Mouse (Mus musculus) CH12.LX (cell line): Measurements from ENCODE around the gene Syt12. TPM values are rescaled to one million over a fixed set of nuclear protein-coding genes. Genes with fewer than 3 reads are reported as not detected.

Experiments used
- DNase-seq: peaks from one replicate; pipeline ENCODE4 v3.0.0-alpha.2; 2013; ENCODE audit errors: extremely low read depth
- H3K27ac ChIP-seq: 2 replicates; pipeline ENCODE4 v1.5.1; 2012; ENCODE audit warnings: low read depth, mild to moderate bottlenecking, control low read depth, moderate library complexity; ENCODE audit not compliant: insufficient read depth
- H3K27me3 ChIP-seq: replicated peaks from 2 replicates; pipeline ENCODE3; 2012; ENCODE audit warnings: inconsistent platforms
- H3K36me3 ChIP-seq, 2 experiments: replicated peaks in 1 of 2; 2 replicates each; pipeline versions ENCODE3 to v1.6.1; 2012; ENCODE audit warnings: inconsistent platforms in 1 of 2, low read length in 1 of 2, mild to moderate bottlenecking in 1 of 2, mixed read lengths in 1 of 2, moderate library complexity in 1 of 2; ENCODE audit not compliant: control insufficient read depth in 1 of 2, insufficient read depth in 1 of 2
- H3K4me1 ChIP-seq, 2 experiments: 2 replicates each; pipeline ENCODE4 v1.6.1; 2012; ENCODE audit warnings: inconsistent platforms in 1 of 2, moderate library complexity in 1 of 2; ENCODE audit not compliant: insufficient read depth in 2 of 2, control insufficient read depth in 1 of 2
- H3K4me2 ChIP-seq: 2 replicates; pipeline ENCODE4 v1.6.1; 2012; ENCODE audit warnings: low read depth, mild to moderate bottlenecking, control low read depth; ENCODE audit not compliant: poor library complexity, insufficient read depth, severe bottlenecking
- H3K4me3 ChIP-seq, 3 experiments: fragments of 150-350 bp in 1 of 3; sonication (generic) in 1 of 3; replicated peaks in 1 of 3; 2 replicates each; pipeline versions ENCODE3 to v1.5.1; 2011 to 2012; ENCODE audit warnings: low read depth in 2 of 3, low read length in 2 of 3, mild to moderate bottlenecking in 2 of 3, moderate library complexity in 2 of 3, control low read depth in 1 of 3, improper control_type of control experiment in 1 of 3, inconsistent platforms in 1 of 3, mixed read lengths in 1 of 3; ENCODE audit not compliant: poor library complexity in 1 of 3
- H3K79me2 ChIP-seq: replicated peaks from 2 replicates; pipeline ENCODE4 v1.6.1; 2012; ENCODE audit warnings: mild to moderate bottlenecking, moderate library complexity; ENCODE audit not compliant: control insufficient read depth, poor library complexity, insufficient read depth, severe bottlenecking; ENCODE audit errors: extremely low read depth
- H3K9ac ChIP-seq: 2 replicates; pipeline ENCODE4 v1.6.1; 2012; ENCODE audit warnings: low read depth, mild to moderate bottlenecking, control low read depth, moderate library complexity; ENCODE audit not compliant: insufficient read depth
- H3K9me3 ChIP-seq: replicated peaks from 2 replicates; pipeline ENCODE3; 2012; ENCODE audit warnings: low read length, inconsistent platforms, mixed read lengths
- BHLHE40 ChIP-seq: IDR thresholded peaks from 2 replicates; pipeline ENCODE4 v1.6.1; 2011; ENCODE audit warnings: mild to moderate bottlenecking, low read depth, low read length, improper control_type of control experiment
- CHD1 ChIP-seq: IDR thresholded peaks from 2 replicates; pipeline ENCODE4 v1.6.1; 2012; ENCODE audit warnings: low read depth, low read length, improper control_type of control experiment, inconsistent platforms
- CTCF ChIP-seq, 2 experiments: IDR thresholded peaks in 1 of 2; conservative IDR thresholded peaks in 1 of 2; 2 replicates each; pipeline ENCODE4 v1.5.1; 2011 to 2012; ENCODE audit warnings: low read depth in 2 of 2, low read length in 2 of 2, improper control_type of control experiment in 1 of 2, inconsistent platforms in 1 of 2, mild to moderate bottlenecking in 1 of 2, moderate library complexity in 1 of 2
- E2F4 ChIP-seq: IDR thresholded peaks from 2 replicates; pipeline ENCODE4 v1.6.1; 2011; ENCODE audit warnings: low read depth, low read length, improper control_type of control experiment; ENCODE audit not compliant: insufficient replicate concordance
- ELF1 ChIP-seq: IDR thresholded peaks from 2 replicates; pipeline ENCODE4 v1.6.1; 2014; ENCODE audit warnings: low read depth, mild to moderate bottlenecking, inconsistent platforms, low read length, improper control_type of control experiment
- GABPA ChIP-seq: IDR thresholded peaks from 2 replicates; pipeline ENCODE4 v1.6.1; 2012; ENCODE audit warnings: low read depth, low read length, improper control_type of control experiment, inconsistent platforms; ENCODE audit not compliant: insufficient replicate concordance
- HCFC1 ChIP-seq: IDR thresholded peaks from 2 replicates; pipeline ENCODE4 v1.6.1; 2012; ENCODE audit warnings: low read depth, mild to moderate bottlenecking, inconsistent platforms, low read length, improper control_type of control experiment
- IRF4 ChIP-seq: IDR thresholded peaks from 2 replicates; pipeline ENCODE4 v1.6.1; 2014; ENCODE audit warnings: low read depth, mild to moderate bottlenecking, inconsistent platforms, low read length, improper control_type of control experiment
- JUN ChIP-seq: IDR thresholded peaks from 2 replicates; pipeline ENCODE4 v1.6.1; 2011; ENCODE audit warnings: low read depth, mild to moderate bottlenecking, low read length, improper control_type of control experiment, moderate library complexity; ENCODE audit not compliant: insufficient read depth
- JUND ChIP-seq: conservative IDR thresholded peaks from 2 replicates; pipeline ENCODE4 v1.6.1; 2011; ENCODE audit warnings: low read depth, low read length, improper control_type of control experiment
- MAFK ChIP-seq: IDR thresholded peaks from 2 replicates; pipeline ENCODE4 v1.6.1; 2011; ENCODE audit warnings: low read length, improper control_type of control experiment; ENCODE audit not compliant: insufficient replicate concordance
- MAX ChIP-seq: IDR thresholded peaks from 2 replicates; pipeline ENCODE4 v1.6.1; 2011; ENCODE audit warnings: low read length, improper control_type of control experiment
- MXI1 ChIP-seq: IDR thresholded peaks from 2 replicates; pipeline ENCODE4 v1.6.1; 2011; ENCODE audit warnings: mild to moderate bottlenecking, low read depth, low read length, improper control_type of control experiment
- MYC ChIP-seq: IDR thresholded peaks from 2 replicates; pipeline ENCODE4 v1.6.1; 2011; ENCODE audit warnings: low read depth, mild to moderate bottlenecking, improper control_type of control experiment, low read length
- NELFE ChIP-seq: IDR thresholded peaks from 2 replicates; pipeline ENCODE4 v1.6.1; 2011; ENCODE audit warnings: low read depth, low read length, improper control_type of control experiment
- PAX5 ChIP-seq: IDR thresholded peaks from 2 replicates; pipeline ENCODE4 v1.6.1; 2012; ENCODE audit warnings: low read length, inconsistent platforms, mixed read lengths
- POLR2A ChIP-seq: IDR thresholded peaks from 2 replicates; pipeline ENCODE4 v1.6.1; 2011; ENCODE audit warnings: low read depth, mild to moderate bottlenecking, improper control_type of control experiment, low read length
- POLR2AphosphoS2 ChIP-seq: IDR thresholded peaks from 2 replicates; pipeline ENCODE4 v1.6.1; 2011; ENCODE audit warnings: low read depth, low read length, improper control_type of control experiment
- RAD21 ChIP-seq: IDR thresholded peaks from 2 replicates; pipeline ENCODE4 v1.6.1; 2011; ENCODE audit warnings: low read depth, mild to moderate bottlenecking, low read length, improper control_type of control experiment, moderate library complexity
- RCOR1 ChIP-seq: conservative IDR thresholded peaks from 2 replicates; pipeline ENCODE4 v1.6.1; 2012; ENCODE audit warnings: low read depth, mild to moderate bottlenecking, inconsistent platforms, low read length, improper control_type of control experiment
- SIN3A ChIP-seq: IDR thresholded peaks from 2 replicates; pipeline ENCODE4 v1.6.1; 2012; ENCODE audit warnings: low read length, improper control_type of control experiment, inconsistent platforms
- SMC3 ChIP-seq: IDR thresholded peaks from 2 replicates; pipeline ENCODE4 v1.6.1; 2011; ENCODE audit warnings: low read depth, low read length, improper control_type of control experiment
- TCF12 ChIP-seq: IDR thresholded peaks from 2 replicates; pipeline ENCODE4 v1.6.1; 2014; ENCODE audit warnings: low read depth, mild to moderate bottlenecking, inconsistent platforms, low read length, improper control_type of control experiment
- UBTF ChIP-seq: IDR thresholded peaks from 2 replicates; pipeline ENCODE4 v1.6.1; 2012; ENCODE audit warnings: low read depth, mild to moderate bottlenecking, inconsistent platforms, low read length, improper control_type of control experiment, moderate library complexity
- USF1 ChIP-seq: IDR thresholded peaks from 2 replicates; pipeline ENCODE4 v1.6.1; 2014; ENCODE audit warnings: low read depth, mild to moderate bottlenecking, inconsistent platforms, low read length, improper control_type of control experiment
- USF2 ChIP-seq: conservative IDR thresholded peaks from 2 replicates; pipeline ENCODE4 v1.6.1; 2011; ENCODE audit warnings: low read depth, low read length, improper control_type of control experiment
- ZC3H11A ChIP-seq: IDR thresholded peaks from 2 replicates; pipeline ENCODE4 v1.6.1; 2012; ENCODE audit warnings: low read depth, mild to moderate bottlenecking, inconsistent platforms, low read length, improper control_type of control experiment
- ZMIZ1 ChIP-seq: IDR thresholded peaks from 2 replicates; pipeline ENCODE4 v1.6.1; 2012; ENCODE audit warnings: low read depth, mild to moderate bottlenecking, inconsistent platforms, low read length, improper control_type of control experiment
- ZNF384 ChIP-seq: IDR thresholded peaks from 2 replicates; pipeline ENCODE4 v1.6.1; 2012; ENCODE audit warnings: low read depth, low read length, improper control_type of control experiment, inconsistent platforms
- dilution Hi-C: fragments of 300-500 bp; cut with MboI; formaldehyde crosslinking; loops from 2 replicates; pipeline ENCODE4 v1.14.3; 2020; ENCODE audit warnings: low sequenced_read_pairs; ENCODE audit not compliant: extremely low pct_unique_long_range_greater_than_20kb, extremely low pct_ligation_motif_present
- in situ Hi-C: fragments of 300-500 bp; cut with MboI; formaldehyde crosslinking; loops from 3 replicates; pipeline ENCODE4 v1.14.3; 2019; ENCODE audit warnings: low sequenced_read_pairs, low pct_ligation_motif_present, low pct_unique_long_range_greater_than_20kb, mixed read lengths
- polyA plus RNA-seq: library from polyadenylated mRNA; unstranded; fragments of >175 nt; gene quantifications from 2 replicates; pipeline ENCODE4 v1.2.1, GENCODE M21; 2012; ENCODE audit warnings: low read depth; ENCODE audit not compliant: insufficient read length
- total RNA-seq, 2 experiments: library from RNA; depleted of rRNA; stranded (reverse); fragments of 300-350 nt in 1 of 2; fragments of >200 nt in 1 of 2; gene quantifications; 2 replicates each; pipeline ENCODE4 v1.2.3; 2012 to 2014

Gene Syt12
- total and polyA plus RNA-seq, 3 experiments: 0.17 to 0.50 TPM; not detected in 1

DNA sequence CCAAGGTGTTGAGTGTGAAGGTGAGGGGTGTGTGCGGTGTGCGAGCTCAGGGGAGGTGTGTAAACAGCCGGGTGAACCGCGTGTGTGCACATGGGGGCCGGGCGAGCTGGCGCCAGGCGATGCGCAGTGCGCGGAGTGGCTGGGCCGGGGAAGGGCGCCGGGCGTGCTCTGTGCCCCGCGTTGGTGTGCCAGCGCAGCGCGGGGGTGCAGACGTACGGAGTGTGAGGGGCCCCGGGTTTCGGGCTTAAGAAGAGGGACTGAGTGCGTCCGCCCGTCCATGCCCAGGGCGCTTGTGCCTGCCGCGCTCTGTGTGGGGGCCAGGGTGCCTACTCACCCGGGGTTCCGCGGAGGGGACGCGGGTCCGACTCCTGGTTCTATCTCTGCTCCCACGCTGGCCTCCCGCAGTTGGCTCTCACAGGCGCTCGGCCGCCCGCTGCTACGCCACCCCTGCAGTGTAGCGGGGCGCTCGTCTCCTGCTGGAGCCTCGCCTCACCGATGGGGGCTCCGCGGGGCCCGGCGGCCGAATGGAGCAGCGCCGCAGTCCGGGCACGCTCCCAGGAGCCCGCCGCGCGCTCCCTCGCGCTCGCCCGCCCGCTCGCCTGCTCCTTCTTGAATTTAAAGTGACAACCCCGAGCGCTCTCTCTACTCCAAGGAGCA is 518 bp downstream of the Syt12 start:
- no peak for DNase-seq
- in situ Hi-C loops: loop anchor here (25.0 kb wide), 2 partner anchors 386 to 511 kb away; partner anchors contain the start of genes Ctsf and Npas4
- H3K9me3 ChIP-seq: peaks cover 6% of the 10 kb centered on the region
- H3K27me3 ChIP-seq: peaks cover 8% of the 10 kb centered on the region
- H3K4me2 ChIP-seq: no peak overlapping the region
- no peaks in the 10 kb centered on the region for H3K4me1 ChIP-seq
- H3K4me3 ChIP-seq: no peak overlapping the region
- H3K9ac ChIP-seq: no peak overlapping the region
- TF ChIP-seq POLR2A: no peak
- TF ChIP-seq HCFC1: no peak
- no peak for TF ChIP-seq SMC3
- TF ChIP-seq MXI1: no peak
- no peak for TF ChIP-seq MAFK
- no peak for TF ChIP-seq RCOR1
- no peak for TF ChIP-seq E2F4
- TF ChIP-seq USF2: no peak
- TF ChIP-seq TCF12: no peak
- no peak for TF ChIP-seq NELFE
- no peak for TF ChIP-seq POLR2AphosphoS2
- no peak for TF ChIP-seq CHD1
- TF ChIP-seq BHLHE40: no peak
- no peak for TF ChIP-seq CTCF (conservative IDR thresholded peaks at IDR 0.05 in 1 of 2, IDR thresholded peaks at IDR 0.05 in 1 of 2; ENCODE audit: low read depth in 2 of 2, low read length in 2 of 2)
- TF ChIP-seq ZNF384: no peak
- no peak for TF ChIP-seq MAX
- no peak for TF ChIP-seq IRF4
- no peak for TF ChIP-seq ELF1
- dilution Hi-C loops: no loop called here
- H3K36me3 ChIP-seq: no peaks in the 10 kb centered on the region
- no peak overlapping the region for H3K27ac ChIP-seq
- H3K79me2 ChIP-seq: no peaks in the 10 kb centered on the region

- H3K27ac ChIP-seq: no peak overlapping the region
- H3K79me2 ChIP-seq: no peaks in the 10 kb centered on the region
- H3K27me3 ChIP-seq: peaks cover 8% of the 10 kb centered on the region
- H3K4me3 ChIP-seq: no peak overlapping the region
- dilution Hi-C loops (no loop called here), in situ Hi-C loops (loop anchor here (25.0 kb wide), 2 partner anchors 387 to 512 kb away; partner anchors contain the start of genes Ctsf and Npas4)
- H3K36me3 ChIP-seq: no peaks in the 10 kb centered on the region
- H3K9me3 ChIP-seq: peaks cover 6% of the 10 kb centered on the region
- no peak for TF ChIP-seq CHD1
- no peak for TF ChIP-seq USF2
- no peak for TF ChIP-seq JUN
- TF ChIP-seq MYC: no peak
- no peak for TF ChIP-seq UBTF
- TF ChIP-seq TCF12: no peak
- TF ChIP-seq GABPA: no peak
- TF ChIP-seq SIN3A: no peak
- TF ChIP-seq NELFE: no peak
- no peak for TF ChIP-seq USF1
- TF ChIP-seq JUND: no peak
- no peak for TF ChIP-seq PAX5
- TF ChIP-seq ZMIZ1: no peak
- no peak for TF ChIP-seq RAD21
- no peak for TF ChIP-seq ZC3H11A
- TF ChIP-seq ELF1: no peak
- H3K4me1 ChIP-seq: no peaks in the 10 kb centered on the region
- H3K9ac ChIP-seq: no peak overlapping the region
- DNase-seq: no peak
- H3K4me2 ChIP-seq: no peak overlapping the region
Measured at GRCm38 (mm10) chr19:4475224-4475925, 1.9 kb downstream of the Syt12 start.
